Mouse (Mus musculus) liver, adult 2 months (tissue): ENCODE results near the gene Aes. TPM values are rescaled to one million over a fixed set of nuclear protein-coding genes. Genes with fewer than 3 reads are reported as not detected.
A peak's percentile ranks its signal among the peaks of the same experiment; 100 is the strongest.

Experiments used
- DNase-seq: peaks from one replicate; pipeline ENCODE4 v3.0.0-alpha.2; 2011; ENCODE audit warnings: low read depth, low spot score; ENCODE audit errors: extremely low read depth
- H3K27ac ChIP-seq: fragments of 200-500 bp; replicated peaks from 2 replicates; pipeline ENCODE4 v1.5.1; 2012; ENCODE audit warnings: low read depth, mild to moderate bottlenecking, control low read depth, inconsistent platforms, low read length; ENCODE audit not compliant: insufficient read depth
- H3K27me3 ChIP-seq: fragments of 200-500 bp; 2 replicates; pipeline ENCODE4 v1.6.1; 2012; ENCODE audit warnings: mild to moderate bottlenecking, moderate library complexity, low read length, inconsistent platforms; ENCODE audit not compliant: control insufficient read depth, insufficient read depth
- H3K36me3 ChIP-seq: fragments of 200-500 bp; 2 replicates; pipeline ENCODE4 v1.6.1; 2012; ENCODE audit warnings: low read length, inconsistent platforms; ENCODE audit not compliant: control insufficient read depth, insufficient read depth
- H3K4me1 ChIP-seq: fragments of 200-500 bp; 2 replicates; pipeline ENCODE4 v1.6.1; 2011; ENCODE audit warnings: low read length; ENCODE audit not compliant: control insufficient read depth, insufficient read depth
- H3K4me3 ChIP-seq: fragments of 200-500 bp; 2 replicates; pipeline ENCODE4 v1.5.1; 2011; ENCODE audit warnings: low read depth, mild to moderate bottlenecking, control low read depth, low read length, moderate library complexity; ENCODE audit not compliant: insufficient read depth
- H3K79me2 ChIP-seq: fragments of 200-500 bp; 2 replicates; pipeline ENCODE4 v1.6.1; 2012; ENCODE audit warnings: inconsistent platforms, mild to moderate bottlenecking, low read length, moderate library complexity; ENCODE audit not compliant: control insufficient read depth, insufficient read depth
- H3K9ac ChIP-seq: fragments of 200-500 bp; 2 replicates; pipeline ENCODE4 v1.6.1; 2012; ENCODE audit warnings: low read depth, mild to moderate bottlenecking, control low read depth, inconsistent platforms, low read length
- CTCF ChIP-seq: fragments of 200-500 bp; IDR thresholded peaks from 2 replicates; pipeline ENCODE4 v1.5.1; 2011; ENCODE audit warnings: low read depth, low read length, control low read depth
- POLR2A ChIP-seq: fragments of 200-500 bp; IDR thresholded peaks from 2 replicates; pipeline ENCODE4 v1.6.1; 2011; ENCODE audit warnings: low read length, control low read depth; ENCODE audit not compliant: insufficient read depth; ENCODE audit errors: extremely low read depth
- WGBS: fragments of 180-500 bp; shearing (Covaris S2); methylation state at CpG from one replicate; pipeline ENCODE4 v1.1.7; 2018; 5-methylcytosine and 5-hydroxymethylcytosine counted together
- polyA plus RNA-seq: library from polyadenylated mRNA; depleted of rRNA; stranded (reverse); fragments of >200 nt; gene quantifications from 2 replicates; pipeline ENCODE4 v1.2.3, GENCODE M21; 2012; rRNA removed
- total RNA-seq: library from RNA; depleted of rRNA; stranded (reverse); fragments of >200 nt; gene quantifications from 2 replicates; pipeline ENCODE4 v1.2.3, GENCODE M21; 2014; rRNA removed

Gene Aes
- total and polyA plus RNA-seq, 2 experiments = 200 to 1,785 TPM

GRCm38 (mm10) chr10:81605974-81606751 is 46.9 kb downstream of the Aes start, which contains the start of gene BC025920:
BC025920 (plus strand) TSS chr10:81606270.
- no peak for TF ChIP-seq CTCF
- TF ChIP-seq POLR2A = peak; percentile 64; the same call in 1 of the 2 replicates
- under 1% methylated on average over 39 of the region's 39 CpGs for WGBS
- Histone ChIP-seq H3K27ac (peak within 1 kb of the TSS; percentile 93), H3K27me3 (no peaks in the 10 kb centered on the region), H3K9ac (peak within 1 kb of the TSS; percentile 69), H3K4me3 (peak within 1 kb of the TSS; percentile 64), H3K4me1 (peaks cover 13% of the 10 kb centered on the region), H3K79me2 (no peaks in the 10 kb centered on the region), H3K36me3 (no peaks in the 10 kb centered on the region)
- peak; percentile 99 for DNase-seq

GRCm38 (mm10) chr10:81608308-81608707 is 49.0 kb downstream of the Aes start:
- TF ChIP-seq POLR2A (no peak), CTCF (peak; percentile 30; the same call in 1 of the 2 replicates)
- Histone ChIP-seq H3K36me3 (no peaks in the 10 kb centered on the region), H3K27ac (no peak overlapping the region), H3K79me2 (no peaks in the 10 kb centered on the region), H3K4me3 (no peak overlapping the region), H3K4me1 (peaks cover 7% of the 10 kb centered on the region), H3K9ac (no peak overlapping the region), H3K27me3 (no peaks in the 10 kb centered on the region; the same call in 1 of the 2 replicates)
- 90% methylated on average over 1 of the region's 1 CpGs for WGBS
- DNase-seq = no peak

DNA sequence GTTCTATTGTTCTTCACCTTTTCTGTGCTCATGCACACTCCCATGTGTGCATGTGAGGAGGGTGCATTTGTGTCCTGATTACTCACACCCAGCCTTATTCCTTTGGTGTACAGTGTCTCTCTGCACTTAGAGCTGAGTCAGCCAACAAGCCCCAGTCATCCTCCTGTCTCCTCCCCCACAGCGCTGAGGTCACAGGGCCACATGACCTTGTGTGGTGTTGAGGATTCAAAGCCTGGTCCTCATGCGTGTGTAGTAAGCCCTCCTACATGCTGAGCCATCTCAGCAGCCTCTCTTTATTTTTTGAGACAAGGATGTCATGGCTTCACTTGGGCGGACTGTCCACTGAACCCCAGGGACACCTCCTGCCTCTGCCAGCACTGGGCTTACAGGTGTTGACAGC is 53.5 kb downstream of the Aes start:
- no peaks in the 10 kb centered on the region for H3K4me1 ChIP-seq
- no peaks in the 10 kb centered on the region; the same call in 1 of the 2 replicates for H3K27me3 ChIP-seq
- H3K4me3 ChIP-seq = no peak overlapping the region
- H3K9ac ChIP-seq = no peak overlapping the region
- TF ChIP-seq CTCF (no peak), POLR2A (no peak)
- no peak overlapping the region for H3K27ac ChIP-seq
- no peak for DNase-seq
- WGBS = 75% methylated on average over 3 of the region's 3 CpGs
- H3K79me2 ChIP-seq = no peaks in the 10 kb centered on the region
- no peaks in the 10 kb centered on the region for H3K36me3 ChIP-seq

- no peaks in the 10 kb centered on the region for H3K4me1 ChIP-seq
- H3K27ac ChIP-seq = no peak overlapping the region
- no peak for DNase-seq
- H3K27me3 ChIP-seq = peaks cover 3% of the 10 kb centered on the region; the same call in 1 of the 2 replicates
- 85% methylated on average over 6 of the region's 6 CpGs for WGBS
- H3K79me2 ChIP-seq = no peaks in the 10 kb centered on the region
- H3K36me3 ChIP-seq = no peaks in the 10 kb centered on the region
- TF ChIP-seq POLR2A (no peak), CTCF (no peak)
- no peak overlapping the region for H3K9ac ChIP-seq
- H3K4me3 ChIP-seq = no peak overlapping the region
Measured at GRCm38 (mm10) chr10:81615486-81615885, 56.2 kb downstream of the Aes start.

Other genes starting within 250 kb of the Aes start
- 5.0 and 5.7 TPM in 2 replicates for gene Cactin, start 238.4 kb upstream of the Aes start, total RNA-seq
- gene Cactin, start 238.4 kb upstream of the Aes start, polyA plus RNA-seq = 12.8 and 14.1 TPM in 2 replicates
- 0.37 and 0.81 TPM in 2 replicates for gene Tbxa2r, start 230.8 kb upstream of the Aes start, total RNA-seq
- 3.8 and 4.0 TPM in 2 replicates for gene Tbxa2r, start 230.8 kb upstream of the Aes start, polyA plus RNA-seq
- under 0.01 and 0.27 TPM in 2 replicates for gene Gipc3, start 216.2 kb upstream of the Aes start, total RNA-seq
- gene Gipc3, start 216.2 kb upstream of the Aes start, polyA plus RNA-seq = 0.51 and 0.57 TPM in 2 replicates
- gene Hmg20b, start 209.0 kb upstream of the Aes start, total RNA-seq = 9.9 and 10.8 TPM in 2 replicates
- gene Hmg20b, start 209.0 kb upstream of the Aes start, polyA plus RNA-seq = 48.1 and 54.0 TPM in 2 replicates
- 5.3 and 7.4 TPM in 2 replicates for gene Mfsd12, start 202.0 kb upstream of the Aes start, total RNA-seq
- gene Mfsd12, start 202.0 kb upstream of the Aes start, polyA plus RNA-seq = 12.8 and 13.4 TPM in 2 replicates
- gene 4930404N11Rik, start 193.7 kb upstream of the Aes start, total RNA-seq = 0.47 TPM in 1 of 2 replicates, not detected in the other
- gene 4930404N11Rik, start 193.7 kb upstream of the Aes start, polyA plus RNA-seq = 0.12 and 0.37 TPM in 2 replicates
- 6.2 and 8.1 TPM in 2 replicates for gene Fzr1, start 181.0 kb upstream of the Aes start, total RNA-seq
- gene Fzr1, start 181.0 kb upstream of the Aes start, polyA plus RNA-seq = 20.9 and 29.9 TPM in 2 replicates
- gene Dohh, start 175.1 kb upstream of the Aes start, total RNA-seq = 39.7 and 53.8 TPM in 2 replicates
- 42.6 and 49.7 TPM in 2 replicates for gene Dohh, start 175.1 kb upstream of the Aes start, polyA plus RNA-seq
- gene Gm48551, start 175.0 kb upstream of the Aes start, total RNA-seq = 2.4 TPM in 1 of 2 replicates, not detected in the other
- 0.32 and 0.44 TPM in 2 replicates for gene Gm48551, start 175.0 kb upstream of the Aes start, polyA plus RNA-seq
- 0.40 TPM in 1 of 2 replicates, not detected in the other for gene Gm48552, start 170.5 kb upstream of the Aes start, total RNA-seq
- 0.26 and 1.4 TPM in 2 replicates for gene Gm48552, start 170.5 kb upstream of the Aes start, polyA plus RNA-seq
- 1.3 and 1.5 TPM in 2 replicates for gene Smim24, start 166.4 kb upstream of the Aes start, total RNA-seq
- 2.3 and 4.1 TPM in 2 replicates for gene Smim24, start 166.4 kb upstream of the Aes start, polyA plus RNA-seq
- gene Nfic, start 103.9 kb upstream of the Aes start, total RNA-seq = 7.4 and 16.4 TPM in 2 replicates
- 32.8 and 56.4 TPM in 2 replicates for gene Nfic, start 103.9 kb upstream of the Aes start, polyA plus RNA-seq
- gene Celf5, start 76.8 kb upstream of the Aes start, total RNA-seq = not detected in 2 replicates
- not detected in 2 replicates for gene Celf5, start 76.8 kb upstream of the Aes start, polyA plus RNA-seq
- 31.6 and 48.6 TPM in 2 replicates for gene Ncln, start 63.1 kb upstream of the Aes start, total RNA-seq
- gene Ncln, start 63.1 kb upstream of the Aes start, polyA plus RNA-seq = 138 and 159 TPM in 2 replicates
- 0.28 and 0.40 TPM in 2 replicates for gene S1pr4, start 59.4 kb upstream of the Aes start, total RNA-seq
- gene S1pr4, start 59.4 kb upstream of the Aes start, polyA plus RNA-seq = 1.2 and 1.5 TPM in 2 replicates
- gene Gna15, start 35.3 kb upstream of the Aes start, total RNA-seq = 0.94 and 1.1 TPM in 2 replicates
- 0.31 and 0.64 TPM in 2 replicates for gene Gna15, start 35.3 kb upstream of the Aes start, polyA plus RNA-seq
- 20.7 and 27.3 TPM in 2 replicates for gene Gna11, start 14.3 kb upstream of the Aes start, total RNA-seq
- 61.6 and 64.2 TPM in 2 replicates for gene Gna11, start 14.3 kb upstream of the Aes start, polyA plus RNA-seq
- gene Tle2, start 15.1 kb downstream of the Aes start, total RNA-seq = 3.0 and 7.2 TPM in 2 replicates
- gene Tle2, start 15.1 kb downstream of the Aes start, polyA plus RNA-seq = 35.4 and 56.0 TPM in 2 replicates
- gene Tle6, start 41.6 kb downstream of the Aes start, total RNA-seq = 0.94 and 1.6 TPM in 2 replicates
- gene Tle6, start 41.6 kb downstream of the Aes start, polyA plus RNA-seq = 3.5 and 4.2 TPM in 2 replicates
- gene BC025920, start 46.8 kb downstream of the Aes start, total RNA-seq = 0.55 and 0.67 TPM in 2 replicates
- 0.29 and 0.56 TPM in 2 replicates for gene BC025920, start 46.8 kb downstream of the Aes start, polyA plus RNA-seq
- gene Sirt6, start 68.3 kb downstream of the Aes start, total RNA-seq = 1.5 and 1.6 TPM in 2 replicates
- 5.4 and 9.2 TPM in 2 replicates for gene Sirt6, start 68.3 kb downstream of the Aes start, polyA plus RNA-seq
- 5.6 and 6.6 TPM in 2 replicates for gene Ankrd24, start 69.1 kb downstream of the Aes start, total RNA-seq
- gene Ankrd24, start 69.1 kb downstream of the Aes start, polyA plus RNA-seq = 12.8 and 19.5 TPM in 2 replicates
- gene Gm10778, start 89.6 kb downstream of the Aes start, total RNA-seq = 1.8 and 2.5 TPM in 2 replicates
- 0.16 and 0.18 TPM in 2 replicates for gene Gm10778, start 89.6 kb downstream of the Aes start, polyA plus RNA-seq
- gene Zfp433, start 145.3 kb downstream of the Aes start, total RNA-seq = 4.8 and 6.5 TPM in 2 replicates
- gene Zfp433, start 145.3 kb downstream of the Aes start, polyA plus RNA-seq = 0.19 and 0.45 TPM in 2 replicates
- gene Gm3055, start 211.7 kb downstream of the Aes start, total RNA-seq = 1.0 and 1.5 TPM in 2 replicates
- gene Gm3055, start 211.7 kb downstream of the Aes start, polyA plus RNA-seq = 0.40 TPM in 1 of 2 replicates, not detected in the other